Mouse (Mus musculus): ENCODE data around the gene Spon1. TPM values are rescaled to one million over a fixed set of nuclear protein-coding genes. Genes with fewer than 3 reads are reported as not detected.

Spon1 gene
- total and polyA plus RNA-seq, 3 experiments = not detected

DNA sequence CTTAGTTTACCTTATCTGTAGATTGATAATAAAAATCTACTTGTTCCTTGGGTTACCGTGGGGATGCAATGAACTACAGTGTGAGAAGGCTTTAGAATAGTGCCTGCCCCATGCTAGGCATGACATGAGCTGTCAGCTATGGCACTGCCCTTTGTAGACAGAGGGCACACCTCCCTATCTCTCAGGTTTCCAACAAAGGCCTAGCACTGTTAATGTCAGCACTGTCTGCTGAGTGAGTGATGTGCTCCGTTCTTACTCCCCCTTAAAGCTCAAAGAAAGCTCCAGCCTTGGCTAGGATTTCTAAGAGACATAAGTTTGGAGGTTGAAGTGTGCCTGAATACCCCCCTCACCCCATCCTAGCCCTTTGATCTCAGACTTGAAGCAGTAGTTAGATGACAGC is 9.2 kb upstream of the Spon1 start:
- no peak for TF ChIP-seq ZKSCAN1 (IDR thresholded peaks at IDR 0.05; ENCODE audit: low read depth, low read length)
- no peak for TF ChIP-seq ZC3H11A (IDR thresholded peaks at IDR 0.05; ENCODE audit: low read depth, low read length)
- no peak for TF ChIP-seq MYC (IDR thresholded peaks at IDR 0.05; ENCODE audit: low read depth, low read length)
- TF ChIP-seq MEF2A (IDR thresholded peaks at IDR 0.05; ENCODE audit: extremely low read depth, insufficient replicate concordance, low read depth, low read length, poor library complexity, severe bottlenecking) = no peak
- no peak for TF ChIP-seq USF2 (IDR thresholded peaks at IDR 0.05; ENCODE audit: borderline replicate concordance in 1 of 2, insufficient read depth in 1 of 2, low read depth in 1 of 2, low read length in 2 of 2)
- TF ChIP-seq BHLHE40 (IDR thresholded peaks at IDR 0.05; ENCODE audit: borderline replicate concordance, low read depth, low read length) = no peak
- TF ChIP-seq POLR2AphosphoS2 (IDR thresholded peaks at IDR 0.05; ENCODE audit: low read length) = no peak
- no peak for TF ChIP-seq TAL1 (IDR thresholded peaks at IDR 0.05; ENCODE audit: low read length)
- no peak for TF ChIP-seq TBP (IDR thresholded peaks at IDR 0.05; ENCODE audit: low read depth, low read length)
- no peaks in the 10 kb centered on the region for H3K27me3 ChIP-seq (ENCODE audit: control insufficient read depth in 1 of 2, insufficient read depth in 2 of 2, low read length in 2 of 2)

GRCm38 (mm10) chr7:113759212-113759611 is 6.6 kb upstream of the Spon1 start:
- 0 out of 2 replicates have a peak, but pooled peaks have one; percentile 42 for TF ChIP-seq USF1 (IDR thresholded peaks at IDR 0.05; ENCODE audit: low read depth, low read length)
- peak; percentile 51 for TF ChIP-seq SMC3 (IDR thresholded peaks at IDR 0.05; ENCODE audit: low read depth, low read length)
- peak; percentile 41 for TF ChIP-seq RAD21 (IDR thresholded peaks at IDR 0.05; ENCODE audit: low read depth, low read length)
- no peak for TF ChIP-seq ZMIZ1 (IDR thresholded peaks at IDR 0.05; ENCODE audit: low read depth, low read length)
- peak; percentile 50 to 67 (median 53) for TF ChIP-seq CTCF (IDR thresholded peaks at IDR 0.05 in 2 of 3, conservative IDR thresholded peaks at IDR 0.05 in 1 of 3; ENCODE audit: control insufficient read depth in 1 of 3, insufficient read depth in 1 of 3, low read depth in 2 of 3, low read length in 3 of 3, poor library complexity in 1 of 3, severe bottlenecking in 1 of 3)

More for the DNA sequence above, 9.2 kb upstream of the Spon1 start:
- H3K9ac ChIP-seq (ENCODE audit: control insufficient read depth, low read depth, low read length, poor library complexity, severe bottlenecking) = no peak overlapping the region
- DNase-seq (ENCODE audit: low read depth, low spot score) = no peak
- no peak overlapping the region for H3K27ac ChIP-seq (ENCODE audit: control insufficient read depth, low read depth, low read length)
- no peaks in the 10 kb centered on the region for H3K79me2 ChIP-seq (ENCODE audit: control insufficient read depth, insufficient read depth, low read length, poor library complexity)
- no peaks in the 10 kb centered on the region for H3K36me3 ChIP-seq (ENCODE audit: control insufficient read depth in 1 of 2, insufficient read depth in 2 of 2, low read length in 2 of 2)
- no peaks in the 10 kb centered on the region for H3K9me3 ChIP-seq (replicated peaks; ENCODE audit: insufficient read depth, low read length)
- H3K4me3 ChIP-seq (ENCODE audit: control insufficient read depth in 1 of 2, insufficient read depth in 1 of 2, low read depth in 2 of 2, low read length in 2 of 2) = no peak overlapping the region
- H3K4me1 ChIP-seq (ENCODE audit: control insufficient read depth in 1 of 2, insufficient read depth in 2 of 2, low read length in 2 of 2) = no peaks in the 10 kb centered on the region

DNA sequence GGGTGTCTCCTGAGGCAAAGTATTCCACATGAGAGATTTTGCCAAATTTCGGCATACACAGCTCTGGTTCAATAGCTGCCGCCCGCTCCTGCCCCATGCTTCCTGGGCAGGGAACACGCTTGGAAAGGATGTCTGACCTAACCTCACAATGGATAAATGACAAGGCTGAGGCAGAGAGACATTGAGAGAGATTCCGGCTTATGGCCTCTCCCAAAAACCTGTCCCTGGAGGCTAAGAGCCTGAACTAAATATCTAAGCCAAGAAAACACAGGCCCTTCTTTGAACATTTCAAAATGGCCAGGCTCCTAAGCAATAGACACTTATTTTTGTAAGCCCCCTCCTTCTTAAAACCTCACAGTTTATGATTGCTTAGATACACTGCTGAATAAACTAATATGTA is 665 bp upstream of the Spon1 start:
- H3K27me3 ChIP-seq (ENCODE audit: control insufficient read depth in 1 of 2, insufficient read depth in 2 of 2, low read length in 2 of 2) = no peaks in the 10 kb centered on the region

More at GRCm38 (mm10) chr7:113759212-113759611, 6.6 kb upstream of the Spon1 start:
- Histone ChIP-seq H3K9me3 (replicated peaks; ENCODE audit: insufficient read depth, low read length) (no peaks in the 10 kb centered on the region), H3K4me1 (ENCODE audit: control insufficient read depth in 1 of 2, insufficient read depth in 2 of 2, low read length in 2 of 2) (no peaks in the 10 kb centered on the region), H3K27me3 (ENCODE audit: control insufficient read depth in 1 of 2, insufficient read depth in 2 of 2, low read length in 2 of 2) (no peaks in the 10 kb centered on the region), H3K9ac (ENCODE audit: control insufficient read depth, low read depth, low read length, poor library complexity, severe bottlenecking) (no peak overlapping the region), H3K36me3 (ENCODE audit: control insufficient read depth in 1 of 2, insufficient read depth in 2 of 2, low read length in 2 of 2) (no peaks in the 10 kb centered on the region), H3K79me2 (ENCODE audit: control insufficient read depth, insufficient read depth, low read length, poor library complexity) (no peaks in the 10 kb centered on the region), H3K27ac (ENCODE audit: control insufficient read depth, low read depth, low read length) (no peak overlapping the region), H3K4me3 (ENCODE audit: control insufficient read depth in 1 of 2, insufficient read depth in 1 of 2, low read depth in 2 of 2, low read length in 2 of 2) (no peak overlapping the region)
- DNase-seq (ENCODE audit: low read depth, low spot score) = peak; percentile 15

More for the DNA sequence above, 665 bp upstream of the Spon1 start:
- H3K4me3 ChIP-seq (ENCODE audit: control insufficient read depth in 1 of 2, insufficient read depth in 1 of 2, low read depth in 2 of 2, low read length in 2 of 2) = no peak overlapping the region
- no peaks in the 10 kb centered on the region for H3K36me3 ChIP-seq (ENCODE audit: control insufficient read depth in 1 of 2, insufficient read depth in 2 of 2, low read length in 2 of 2)
- TF ChIP-seq MAFK (IDR thresholded peaks at IDR 0.05; ENCODE audit: borderline replicate concordance, low read depth, low read length) = no peak
- TF ChIP-seq MAZ (IDR thresholded peaks at IDR 0.05; ENCODE audit: low read depth, low read length) = no peak
- no peak for TF ChIP-seq CHD1 (IDR thresholded peaks at IDR 0.05; ENCODE audit: low read depth, low read length)
- no peak for TF ChIP-seq ZC3H11A (IDR thresholded peaks at IDR 0.05; ENCODE audit: low read depth, low read length)
- TF ChIP-seq TCF12 (IDR thresholded peaks at IDR 0.05; ENCODE audit: low read depth, low read length) = no peak
- H3K27ac ChIP-seq (ENCODE audit: control insufficient read depth, low read depth, low read length) = no peak overlapping the region
- no peak overlapping the region for H3K9ac ChIP-seq (ENCODE audit: control insufficient read depth, low read depth, low read length, poor library complexity, severe bottlenecking)
- H3K9me3 ChIP-seq (replicated peaks; ENCODE audit: insufficient read depth, low read length) = no peaks in the 10 kb centered on the region
- H3K79me2 ChIP-seq (ENCODE audit: control insufficient read depth, insufficient read depth, low read length, poor library complexity) = no peaks in the 10 kb centered on the region
- no peak for DNase-seq (ENCODE audit: low read depth, low spot score)
- H3K4me1 ChIP-seq (ENCODE audit: control insufficient read depth in 1 of 2, insufficient read depth in 2 of 2, low read length in 2 of 2) = no peaks in the 10 kb centered on the region

Measured in MEL (cell line).